Mouse (Mus musculus): ENCODE results near the gene Gstm6.
"Not testable (repeated sequence)": the region's sequence is repeated elsewhere in the genome, so short reads cannot be mapped to it uniquely, and the experiment has no call there.

The Gstm6 gene

DNA sequence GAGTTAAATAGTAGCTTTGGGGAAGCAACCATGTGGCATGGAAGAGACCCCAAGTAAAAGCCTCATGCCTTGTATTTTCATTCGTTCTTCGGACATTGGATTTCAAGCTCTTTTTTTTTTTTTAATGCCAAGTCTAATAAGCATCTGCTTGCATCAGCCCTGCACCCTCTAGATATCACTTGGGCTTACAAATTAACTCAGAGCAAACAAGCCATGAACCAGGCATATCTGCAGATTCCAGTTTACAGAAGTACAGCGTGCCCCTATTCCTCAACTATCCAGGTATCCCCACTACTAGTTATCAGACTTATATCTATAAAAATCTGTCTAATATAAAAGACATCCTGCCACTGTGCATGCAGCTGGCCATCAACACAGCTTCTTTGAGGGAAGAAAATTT is 28.5 kb upstream of the Gstm6 start:
- H3K27me3 ChIP-seq (ENCODE audit: insufficient read depth, low read length): peaks cover 6% of the 10 kb centered on the region; the same call in 1 of the 2 replicates

DNA sequence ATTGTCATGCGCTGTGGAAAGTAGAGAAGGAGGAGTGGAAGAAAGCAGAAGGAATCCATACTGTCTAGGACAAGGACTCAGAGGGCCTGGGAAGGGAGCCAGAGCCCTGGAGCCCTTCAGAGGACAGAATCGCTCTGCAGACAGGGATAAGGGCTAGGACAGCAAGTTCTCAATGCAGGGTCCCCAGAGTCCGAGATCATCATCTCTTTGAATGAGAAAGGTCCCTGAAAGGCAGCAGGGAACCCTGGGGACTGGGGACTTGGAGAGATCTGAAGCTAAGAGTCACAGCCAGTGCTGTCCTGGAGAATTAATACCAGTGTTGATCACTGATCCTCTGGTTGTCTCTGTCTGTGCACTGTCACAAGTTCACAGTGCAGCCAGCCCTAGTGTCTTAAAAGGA is 27.6 kb upstream of the Gstm6 start:
- not testable (repeated sequence) for H3K9me3 ChIP-seq (ENCODE audit: low read length); H3K27me3 ChIP-seq (ENCODE audit: insufficient read depth, low read length); H3K36me3 ChIP-seq (ENCODE audit: insufficient read depth, low read length); H3K4me3 ChIP-seq (replicated peaks; ENCODE audit: low read length)
- H3K4me1 ChIP-seq (replicated peaks; ENCODE audit: low read depth, low read length): peaks cover 23% of the 10 kb centered on the region

More for the DNA sequence above, 28.5 kb upstream of the Gstm6 start:
- TF ChIP-seq NANOG (IDR thresholded peaks at IDR 0.05; ENCODE audit: borderline replicate concordance, low read length) (no peak), POU5F1 (IDR thresholded peaks at IDR 0.05; ENCODE audit: borderline replicate concordance, low read length) (no peak), CTCF (conservative IDR thresholded peaks at IDR 0.05; ENCODE audit: low read length) (no peak)
- Histone ChIP-seq H3K36me3 (ENCODE audit: insufficient read depth, low read length) (no peaks in the 10 kb centered on the region), H3K4me3 (replicated peaks; ENCODE audit: low read length) (no peak overlapping the region), H3K9me3 (ENCODE audit: low read length) (no peaks in the 10 kb centered on the region), H3K4me1 (replicated peaks; ENCODE audit: low read depth, low read length) (peaks cover 14% of the 10 kb centered on the region)

DNA sequence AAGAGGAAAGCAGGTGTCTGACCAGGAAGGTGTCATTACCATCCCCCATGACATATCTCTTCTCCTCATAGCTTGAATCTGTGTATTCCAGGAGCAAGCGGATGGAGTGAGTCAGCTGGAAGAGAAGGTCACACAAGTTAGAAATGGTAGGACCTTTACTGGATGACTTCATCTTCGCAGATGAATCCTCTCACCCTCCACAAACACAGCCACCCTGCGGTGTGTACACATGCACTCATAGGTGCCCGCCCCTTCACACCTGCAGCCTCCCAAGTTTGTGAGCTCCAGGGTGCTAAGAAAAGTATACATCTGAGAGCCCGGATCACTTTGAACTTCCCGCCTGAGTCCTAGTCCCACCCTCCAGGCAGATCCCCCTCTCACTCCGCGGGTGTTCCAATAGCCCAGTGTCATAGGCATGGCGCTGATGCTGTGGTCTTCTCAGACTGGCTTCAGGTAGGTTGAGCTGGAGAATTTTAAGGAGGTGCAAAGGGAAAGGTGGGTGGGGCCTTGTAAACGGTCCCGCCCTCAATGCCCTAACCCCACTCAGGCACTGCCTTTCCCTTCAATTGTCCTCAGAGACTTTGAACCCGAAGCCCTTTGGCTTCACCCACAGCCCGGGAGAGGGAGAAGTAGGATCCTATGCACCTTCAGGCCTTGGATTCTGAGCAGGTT is 25.3 kb upstream of the Gstm6 start, which contains the start of gene Gstm3:
Gene Gstm3, minus strand, starts transcription at position 560 of the 672 bp plus-strand sequence.
- peaks cover 4% of the 10 kb centered on the region; the same call in 1 of the 2 replicates for H3K27me3 ChIP-seq (ENCODE audit: insufficient read depth, low read length)
- no peaks in the 10 kb centered on the region for H3K36me3 ChIP-seq (ENCODE audit: insufficient read depth, low read length)
- no peaks in the 10 kb centered on the region for H3K9me3 ChIP-seq (ENCODE audit: low read length)
- TF ChIP-seq POU5F1 (IDR thresholded peaks at IDR 0.05; ENCODE audit: borderline replicate concordance, low read length) (no peak), CTCF (conservative IDR thresholded peaks at IDR 0.05; ENCODE audit: low read length) (no peak), NANOG (IDR thresholded peaks at IDR 0.05; ENCODE audit: borderline replicate concordance, low read length) (no peak)
- peak within 1 kb of the TSS; percentile 45 for H3K4me3 ChIP-seq (replicated peaks; ENCODE audit: low read length)
- peaks cover 45% of the 10 kb centered on the region for H3K4me1 ChIP-seq (replicated peaks; ENCODE audit: low read depth, low read length)

DNA sequence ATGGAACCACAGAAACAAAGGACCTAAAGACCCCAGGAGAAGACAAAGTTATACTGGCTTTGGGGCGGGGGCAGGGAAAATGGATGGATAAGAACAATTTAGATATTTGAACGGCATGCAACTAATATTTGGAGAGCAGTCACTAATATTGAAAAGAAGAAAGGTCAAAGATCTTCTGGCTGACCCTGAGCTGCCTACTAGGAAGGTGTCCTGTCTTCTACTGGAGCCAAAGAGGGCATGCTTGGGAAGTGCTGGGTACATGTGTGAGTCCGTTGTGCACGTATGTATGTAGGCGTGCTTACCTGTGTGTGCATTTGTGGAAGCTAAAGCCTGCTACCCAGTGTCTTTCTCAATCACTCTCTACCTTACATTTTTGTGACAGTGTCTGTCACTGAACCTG is 23.1 kb upstream of the Gstm6 start:
- TF ChIP-seq CTCF (conservative IDR thresholded peaks at IDR 0.05; ENCODE audit: low read length) (no peak), POU5F1 (IDR thresholded peaks at IDR 0.05; ENCODE audit: borderline replicate concordance, low read length) (no peak), NANOG (IDR thresholded peaks at IDR 0.05; ENCODE audit: borderline replicate concordance, low read length) (no peak)
- Histone ChIP-seq H3K9me3 (ENCODE audit: low read length) (no peaks in the 10 kb centered on the region), H3K4me1 (replicated peaks; ENCODE audit: low read depth, low read length) (peaks cover 54% of the 10 kb centered on the region)

DNA sequence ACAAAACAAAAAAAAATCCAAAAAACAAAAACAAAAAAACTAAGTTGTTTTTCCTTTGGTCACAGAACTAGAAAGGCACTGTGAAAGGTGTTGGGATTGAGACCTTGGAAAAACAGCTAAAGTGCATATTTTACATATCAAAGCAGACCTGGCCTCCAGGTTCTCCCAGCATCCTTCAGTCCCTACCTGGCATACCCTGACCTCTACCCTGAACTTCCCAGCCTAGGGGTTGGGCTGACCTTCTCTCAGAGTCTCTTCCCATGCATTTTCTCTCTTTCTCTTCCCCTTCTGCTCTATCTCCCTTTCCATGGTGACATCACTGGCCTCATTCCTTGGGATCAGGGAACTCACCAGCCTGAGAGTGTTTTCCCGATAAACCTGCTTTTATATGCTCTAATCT is 22.0 kb upstream of the Gstm6 start:
- no peak for TF ChIP-seq NANOG (IDR thresholded peaks at IDR 0.05; ENCODE audit: borderline replicate concordance, low read length)
- no peak for TF ChIP-seq POU5F1 (IDR thresholded peaks at IDR 0.05; ENCODE audit: borderline replicate concordance, low read length)
- no peak for TF ChIP-seq CTCF (conservative IDR thresholded peaks at IDR 0.05; ENCODE audit: low read length)

More for the DNA sequence above, 23.1 kb upstream of the Gstm6 start:
- no peak overlapping the region for H3K4me3 ChIP-seq (replicated peaks; ENCODE audit: low read length)
- H3K36me3 ChIP-seq (ENCODE audit: insufficient read depth, low read length): no peaks in the 10 kb centered on the region
- H3K27me3 ChIP-seq (ENCODE audit: insufficient read depth, low read length): peaks cover 4% of the 10 kb centered on the region; the same call in 1 of the 2 replicates

DNA sequence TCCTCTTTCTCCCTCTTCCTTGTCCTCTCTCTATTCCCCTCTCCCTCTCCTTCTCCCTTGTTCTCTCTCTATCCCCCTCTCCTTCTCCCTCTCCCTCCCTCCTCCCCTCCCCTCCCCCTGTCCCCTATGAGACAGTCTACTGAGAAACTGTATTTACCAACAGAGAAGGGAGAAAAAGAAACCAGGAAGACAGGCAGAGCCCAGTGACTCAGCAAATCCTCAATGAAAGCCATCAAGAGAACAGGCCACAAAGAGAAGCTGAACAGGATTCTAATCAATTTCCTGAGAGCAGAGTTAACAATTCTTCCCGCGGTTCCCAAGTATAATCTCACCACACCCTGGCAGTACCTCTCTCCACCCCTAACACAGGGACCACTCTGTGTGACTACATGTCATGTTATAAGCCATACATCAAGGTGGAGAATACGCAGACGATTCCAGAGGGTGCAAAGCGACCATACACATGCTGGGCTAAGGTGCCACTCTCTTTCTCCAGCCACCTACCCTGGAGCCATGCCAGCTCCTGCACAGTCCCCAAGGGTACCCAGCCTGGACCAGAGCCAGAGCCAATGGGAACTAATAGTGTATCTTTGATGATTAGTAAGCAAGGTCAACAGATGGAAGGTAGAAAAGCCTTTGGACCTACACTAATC is 21.2 kb upstream of the Gstm6 start:
- TF ChIP-seq POU5F1 (IDR thresholded peaks at IDR 0.05; ENCODE audit: borderline replicate concordance, low read length) (no peak), CTCF (conservative IDR thresholded peaks at IDR 0.05; ENCODE audit: low read length) (no peak), NANOG (IDR thresholded peaks at IDR 0.05; ENCODE audit: borderline replicate concordance, low read length) (no peak)
- peaks cover 54% of the 10 kb centered on the region for H3K4me1 ChIP-seq (replicated peaks; ENCODE audit: low read depth, low read length)

More for the DNA sequence above, 22.0 kb upstream of the Gstm6 start:
- peak overlapping the region; percentile 13; the same call in 1 of the 2 replicates for H3K4me3 ChIP-seq (replicated peaks; ENCODE audit: low read length)
- H3K36me3 ChIP-seq (ENCODE audit: insufficient read depth, low read length): peaks cover 3% of the 10 kb centered on the region; the same call in 1 of the 2 replicates
- H3K27me3 ChIP-seq (ENCODE audit: insufficient read depth, low read length): peaks cover 4% of the 10 kb centered on the region; the same call in 1 of the 2 replicates
- H3K9me3 ChIP-seq (ENCODE audit: low read length): no peaks in the 10 kb centered on the region
- H3K4me1 ChIP-seq (replicated peaks; ENCODE audit: low read depth, low read length): peaks cover 54% of the 10 kb centered on the region

DNA sequence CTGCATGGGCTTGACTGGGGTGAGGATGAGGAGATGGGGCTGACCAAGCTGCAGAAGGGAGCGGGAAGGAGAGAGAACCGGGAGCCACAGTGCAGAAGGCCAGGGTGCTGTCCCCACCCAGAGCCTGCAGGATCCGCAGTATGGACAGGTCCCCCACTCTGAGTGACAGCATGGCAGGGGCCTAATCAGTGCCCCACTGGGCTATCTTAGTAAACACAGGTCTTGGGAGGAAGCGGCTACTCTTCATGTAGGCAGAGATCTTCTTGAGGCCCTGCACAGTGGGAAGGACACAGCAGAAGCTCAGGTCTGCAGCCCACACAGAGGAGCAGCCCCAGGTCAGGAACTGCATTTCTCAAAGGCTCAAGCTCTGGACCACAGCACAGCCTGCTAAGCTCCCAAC is 20.5 kb upstream of the Gstm6 start:
- 0 out of 2 replicates have a peak overlapping the region, but pooled peaks have one; percentile 10 for H3K4me3 ChIP-seq (replicated peaks; ENCODE audit: low read length)
- H3K9me3 ChIP-seq (ENCODE audit: low read length): no peaks in the 10 kb centered on the region
- peaks cover 50% of the 10 kb centered on the region for H3K4me1 ChIP-seq (replicated peaks; ENCODE audit: low read depth, low read length)
- H3K36me3 ChIP-seq (ENCODE audit: insufficient read depth, low read length): peaks cover 5% of the 10 kb centered on the region; the same call in 1 of the 2 replicates
- TF ChIP-seq CTCF (conservative IDR thresholded peaks at IDR 0.05; ENCODE audit: low read length): no peak
- no peak for TF ChIP-seq POU5F1 (IDR thresholded peaks at IDR 0.05; ENCODE audit: borderline replicate concordance, low read length)
- no peak for TF ChIP-seq NANOG (IDR thresholded peaks at IDR 0.05; ENCODE audit: borderline replicate concordance, low read length)
- peaks cover 4% of the 10 kb centered on the region; the same call in 1 of the 2 replicates for H3K27me3 ChIP-seq (ENCODE audit: insufficient read depth, low read length)

More for the DNA sequence above, 21.2 kb upstream of the Gstm6 start:
- Histone ChIP-seq H3K9me3 (ENCODE audit: low read length) (no peaks in the 10 kb centered on the region), H3K4me3 (replicated peaks; ENCODE audit: low read length) (peak overlapping the region; percentile 13), H3K36me3 (ENCODE audit: insufficient read depth, low read length) (peaks cover 5% of the 10 kb centered on the region; the same call in 1 of the 2 replicates), H3K27me3 (ENCODE audit: insufficient read depth, low read length) (peaks cover 4% of the 10 kb centered on the region; the same call in 1 of the 2 replicates)

DNA sequence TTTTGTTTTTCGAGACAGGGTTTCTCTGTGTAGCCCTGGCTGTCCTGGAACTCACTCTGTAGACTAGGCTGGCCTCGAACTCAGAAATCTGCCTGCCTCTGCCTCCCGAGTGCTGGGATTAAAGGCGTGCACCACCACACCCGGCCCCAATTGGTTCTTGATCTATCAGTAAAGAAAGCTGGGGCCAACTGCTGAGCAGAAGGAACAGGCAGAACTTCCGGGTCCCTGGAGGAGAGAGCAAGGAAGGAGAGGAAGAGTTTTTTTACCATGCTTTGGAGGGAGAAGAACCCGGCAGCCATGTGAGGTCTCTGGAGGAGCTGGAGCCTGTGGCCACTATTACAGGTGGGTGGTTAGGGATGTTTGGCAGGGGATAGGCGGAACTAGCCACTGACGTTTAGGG is 11.7 kb upstream of the Gstm6 start:
- Histone ChIP-seq H3K4me1 (replicated peaks; ENCODE audit: low read depth, low read length) (peaks cover 34% of the 10 kb centered on the region), H3K4me3 (replicated peaks; ENCODE audit: low read length) (peak overlapping the region; percentile 68)
- H3K36me3 ChIP-seq (ENCODE audit: insufficient read depth, low read length); H3K27me3 ChIP-seq (ENCODE audit: insufficient read depth, low read length); H3K9me3 ChIP-seq (ENCODE audit: low read length): not testable (repeated sequence)

Data from E14TG2a.4 (cell line).